17 mouse cellular contexts compared by ENCODE assay signal in genomic region chr14:76907941-76908340, GRCm38 (mm10).
A peak's percentile ranks its signal among the peaks of the same experiment; 100 is the strongest.
DNase-seq lines count a peak whose midpoint lies in the region; ATAC-seq and TF ChIP-seq lines count a peak whose summit lies in the region.
"Had no signal": no experiment of that assay in that cellular context is flagged by ENCODE, and none has a peak within 500 bp of the region (broad histone marks: within the 10 kb centered on the region; RNA-seq: fewer than 3 reads in every experiment).

No protein-coding gene starts in this region.

- no peak overlapping the region for H3K4me3 ChIP-seq in lung, postnatal 0 days (ENCODE audit: low read depth, low read length)
- no peak overlapping the region for H3K4me3 ChIP-seq in lung, adult 2 months (replicated peaks; ENCODE audit: extremely low read depth, low read depth, low read length)
- H3K4me3 ChIP-seq in neural tube, embryonic 15.5 days (replicated peaks) = no peak overlapping the region
- H3K4me3 ChIP-seq: embryonic facial prominence, embryonic 13.5 days; forebrain, embryonic 13.5 days; hindbrain, embryonic 12.5 days; midbrain, embryonic 10.5 days; myocyte had no signal

- peak; percentile 55 for ATAC-seq in lung, postnatal 0 days
- ATAC-seq in neural tube, embryonic 15.5 days (ENCODE audit: low FRiP score) = no peak
- ATAC-seq: forebrain, embryonic 13.5 days had no signal

- no peaks in the 10 kb centered on the region; the same call in 1 of the 2 replicates for H3K4me1 ChIP-seq in lung, postnatal 0 days (ENCODE audit: insufficient read depth, low read depth, low read length)
- peaks cover 16% of the 10 kb centered on the region for H3K4me1 ChIP-seq in lung, adult 2 months (ENCODE audit: control insufficient read depth, insufficient read depth, low read length)
- H3K4me1 ChIP-seq in neural tube, embryonic 15.5 days = no peaks in the 10 kb centered on the region
- H3K4me1 ChIP-seq: forebrain, embryonic 13.5 days had no signal

- TF ChIP-seq POLR2A in lung, adult 2 months (IDR thresholded peaks at IDR 0.05; ENCODE audit: borderline replicate concordance, extremely low read depth, low read depth, low read length) = no peak

- 30% methylated on average over 5 of the region's 5 CpGs for WGBS in lung, postnatal 0 days
- WGBS in lung, adult 2 months = 24% methylated on average over 5 of the region's 5 CpGs
- WGBS in neural tube, embryonic 15.5 days = 62% methylated on average over 5 of the region's 5 CpGs

- H3K36me3 ChIP-seq in lung, postnatal 0 days (ENCODE audit: insufficient read depth, low read length) = no peaks in the 10 kb centered on the region
- H3K36me3 ChIP-seq in neural tube, embryonic 15.5 days = no peaks in the 10 kb centered on the region
- H3K36me3 ChIP-seq: embryonic facial prominence, embryonic 13.5 days; hindbrain, embryonic 12.5 days; midbrain, embryonic 10.5 days had no signal

- intact Hi-C loops in gastrocnemius, postnatal 14 days (cut with DNase I; ENCODE audit: low total_unique reads) = no loop called here

- 0 out of 2 replicates have a peak overlapping the region, but pooled peaks have one; percentile 6 for H3K27ac ChIP-seq in lung, postnatal 0 days (ENCODE audit: low read length)
- no peak overlapping the region for H3K27ac ChIP-seq in neural tube, embryonic 15.5 days (replicated peaks)
- H3K27ac ChIP-seq: embryonic facial prominence, embryonic 13.5 days; forebrain, embryonic 13.5 days; hindbrain, embryonic 12.5 days; kidney, postnatal 0 days; midbrain, embryonic 10.5 days had no signal

- no peak overlapping the region for H3K4me2 ChIP-seq in lung, postnatal 0 days (replicated peaks; ENCODE audit: low read depth, low read length)
- no peak overlapping the region for H3K4me2 ChIP-seq in neural tube, embryonic 15.5 days
- H3K4me2 ChIP-seq: embryonic facial prominence, embryonic 13.5 days; forebrain, embryonic 13.5 days; hindbrain, embryonic 12.5 days had no signal

- TF ChIP-seq EP300 in lung, postnatal 0 days (IDR thresholded peaks at IDR 0.05) = no peak

- H3K9me3 ChIP-seq in lung, postnatal 0 days (ENCODE audit: low read length) = no peaks in the 10 kb centered on the region
- H3K9me3 ChIP-seq in neural tube, embryonic 15.5 days (replicated peaks) = no peaks in the 10 kb centered on the region
- H3K9me3 ChIP-seq: embryonic facial prominence, embryonic 13.5 days; forebrain, embryonic 13.5 days; hindbrain, embryonic 12.5 days; midbrain, embryonic 10.5 days had no signal

- TF ChIP-seq CTCF in lung, postnatal 0 days (IDR thresholded peaks at IDR 0.05) = no peak
- TF ChIP-seq CTCF in lung, adult 2 months (IDR thresholded peaks at IDR 0.05; ENCODE audit: insufficient read depth, low read length) = no peak

- H3K9ac ChIP-seq in lung, postnatal 0 days (replicated peaks; ENCODE audit: low read depth) = no peak overlapping the region
- no peak overlapping the region for H3K9ac ChIP-seq in neural tube, embryonic 15.5 days (replicated peaks)
- H3K9ac ChIP-seq: embryonic facial prominence, embryonic 13.5 days; forebrain, embryonic 13.5 days; hindbrain, embryonic 12.5 days had no signal

- no peaks in the 10 kb centered on the region for H3K27me3 ChIP-seq in lung, postnatal 0 days (replicated peaks; ENCODE audit: insufficient read depth, low read length)
- no peaks in the 10 kb centered on the region for H3K27me3 ChIP-seq in neural tube, embryonic 15.5 days (replicated peaks)
- H3K27me3 ChIP-seq: embryonic facial prominence, embryonic 13.5 days; forebrain, embryonic 13.5 days; hindbrain, embryonic 12.5 days had no signal

- peak; percentile 10 for DNase-seq in gastrocnemius, postnatal 14 days
- no peak for DNase-seq in gastrocnemius, postnatal 25 days
- DNase-seq in lung, postnatal 0 days (ENCODE audit: low spot score) = peak; percentile 35
- DNase-seq in lung, adult 2 months = no peak
- DNase-seq in adrenal gland, postnatal 25 days = peak; percentile 11
- DNase-seq in lung, postnatal 36 days = peak; percentile 53
- DNase-seq in frontal cortex, postnatal 25 days (ENCODE audit: low spot score in 2 of 2) = no peak
- DNase-seq: cerebellum, postnatal 14 days; layer of hippocampus, postnatal 36 days; thymus, postnatal 14 days had no signal

Comparison
In these comparisons a context has a peak if more than half of its experiments do, and no peak if none do; other contexts are left out.
1. DNase-seq: peak in gastrocnemius, postnatal 14 days (single experiment), lung, postnatal 0 days (single experiment), adrenal gland, postnatal 25 days (single experiment) and lung, postnatal 36 days (single experiment); none in gastrocnemius, postnatal 25 days (single experiment), lung, adult 2 months (single experiment) and frontal cortex, postnatal 25 days (0 of 2).